Mouse (Mus musculus) spleen, postnatal 36 days (tissue): ENCODE results near the gene Galnt2.
A peak's percentile ranks its signal among the peaks of the same experiment; 100 is the strongest.

Experiments
- DNase-seq, 2 experiments: peaks; one replicate each; pipeline ENCODE4 v3.0.0; 2022; ENCODE audit warnings: low spot score in 2 of 2, mixed read lengths in 1 of 2

Galnt2 gene

DNA sequence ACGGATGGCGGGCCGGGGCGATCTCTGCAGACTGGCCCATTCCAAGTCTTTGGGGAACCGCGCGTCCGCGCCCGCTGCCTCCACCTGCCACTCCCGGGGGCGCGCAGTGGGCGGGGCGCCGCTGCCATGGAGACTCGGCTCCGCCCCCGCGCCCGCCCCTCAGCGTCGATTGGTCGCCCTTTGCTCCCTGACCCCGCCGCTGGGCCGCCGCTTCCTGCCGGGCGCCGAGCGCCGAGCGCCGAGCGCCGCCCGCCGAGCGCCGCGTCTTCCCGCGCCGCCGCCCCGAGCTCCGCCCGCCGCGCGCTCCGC lies at the start of gene Galnt2:
Gene Galnt2 (plus strand): TSS at position 216 of the 309 bp plus-strand sequence.
- DNase-seq = peak; percentile 86 to 87

DNA sequence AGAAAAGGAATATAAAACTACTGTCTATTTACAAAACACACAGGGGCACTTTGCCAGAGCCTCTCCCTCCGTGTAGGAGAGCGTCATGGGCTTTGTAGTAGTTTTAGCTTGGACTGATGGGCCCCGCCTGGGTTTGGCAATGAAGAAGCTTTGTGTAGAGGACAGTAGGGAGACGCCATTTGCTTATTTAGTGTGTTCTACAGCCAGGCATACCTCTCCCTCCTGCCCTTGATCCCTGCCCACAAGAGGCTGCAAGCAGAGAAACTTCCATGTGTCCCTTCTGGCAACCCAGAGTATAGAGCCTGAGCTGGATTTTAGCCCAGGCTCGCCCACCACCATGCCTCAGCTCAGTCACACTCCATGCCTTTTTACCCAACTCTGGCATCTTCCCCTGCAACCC lies 49.4 kb upstream of the Galnt2 start:
- no peak for DNase-seq

DNA sequence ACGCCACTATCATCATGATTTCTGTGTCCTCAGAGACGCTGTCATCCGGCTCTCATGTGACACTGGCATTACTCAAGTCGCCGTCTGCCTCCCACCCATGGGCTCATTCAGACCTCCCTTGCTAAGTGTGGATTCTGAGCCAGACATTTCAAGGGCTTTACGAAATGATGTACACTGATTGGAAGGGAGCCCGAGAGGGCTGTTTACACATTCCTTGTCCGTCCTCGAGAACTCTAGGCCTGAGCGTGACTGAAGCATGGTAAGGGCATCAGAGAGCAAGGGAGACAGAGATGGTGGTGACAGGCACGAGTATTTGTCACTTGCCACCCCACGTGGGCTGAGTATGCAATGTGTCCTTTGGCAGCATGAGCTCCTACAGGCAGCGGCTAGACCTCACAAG lies 49.0 kb upstream of the Galnt2 start:
- peak in 1 of 2 experiments; percentile 10 for DNase-seq

DNA sequence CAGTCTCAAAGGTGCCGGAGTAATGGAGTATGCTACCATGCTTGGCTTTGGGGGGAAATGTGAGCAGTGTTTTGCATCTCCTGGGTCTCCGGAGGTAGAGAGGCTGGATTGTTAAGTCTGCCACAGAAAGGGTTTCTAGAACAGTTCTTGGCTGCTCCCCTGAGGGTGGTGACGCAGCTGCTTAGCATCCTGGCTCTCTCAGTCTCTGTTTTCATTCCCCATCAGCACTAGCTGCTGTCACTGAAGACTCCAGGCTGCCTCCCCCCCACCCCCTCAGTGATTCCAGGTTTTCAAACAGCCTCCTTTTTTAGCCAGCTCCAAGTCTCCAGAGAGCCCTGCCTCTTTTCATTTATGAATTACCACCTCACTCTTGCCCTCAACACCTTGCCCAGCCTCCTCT lies 47.1 kb upstream of the Galnt2 start:
- no peak for DNase-seq

DNA sequence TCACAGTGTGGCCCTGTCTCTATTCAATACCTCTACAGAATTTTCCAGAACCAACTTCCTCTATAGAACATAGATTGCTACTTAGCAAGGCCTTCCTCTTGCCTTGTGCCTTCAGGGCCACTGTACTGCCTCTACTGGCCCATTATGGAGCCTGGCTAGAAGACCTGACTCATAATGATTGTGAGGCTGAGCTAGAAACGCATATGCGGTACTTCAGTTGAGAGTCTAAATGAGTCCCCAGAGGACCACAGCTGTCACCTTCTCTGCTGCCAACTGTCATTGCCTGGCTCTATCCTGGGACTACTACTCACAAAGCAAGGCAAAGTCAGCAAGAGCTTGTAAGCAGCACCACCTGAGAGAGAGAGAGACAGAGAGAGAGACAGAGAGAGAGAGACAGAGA lies 46.7 kb upstream of the Galnt2 start:
- DNase-seq = no peak

DNA sequence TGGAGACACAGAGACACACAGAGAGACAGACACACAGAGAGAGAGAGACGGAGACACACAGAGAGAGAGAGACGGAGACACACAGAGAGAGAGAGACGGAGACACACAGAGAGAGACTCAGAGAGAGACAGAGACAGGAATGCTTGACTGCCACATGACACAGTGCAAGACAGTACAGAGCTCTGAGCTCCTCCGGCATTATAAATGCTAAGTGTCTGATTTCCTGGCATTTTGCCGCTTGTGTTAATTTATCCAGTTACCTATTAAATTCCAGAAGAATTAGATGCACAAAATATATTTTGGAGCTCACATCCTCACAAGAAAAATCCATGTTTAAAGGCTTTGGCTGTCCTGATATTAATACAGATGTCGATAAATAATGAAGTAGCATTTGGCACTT lies 46.1 kb upstream of the Galnt2 start:
- no peak for DNase-seq

DNA sequence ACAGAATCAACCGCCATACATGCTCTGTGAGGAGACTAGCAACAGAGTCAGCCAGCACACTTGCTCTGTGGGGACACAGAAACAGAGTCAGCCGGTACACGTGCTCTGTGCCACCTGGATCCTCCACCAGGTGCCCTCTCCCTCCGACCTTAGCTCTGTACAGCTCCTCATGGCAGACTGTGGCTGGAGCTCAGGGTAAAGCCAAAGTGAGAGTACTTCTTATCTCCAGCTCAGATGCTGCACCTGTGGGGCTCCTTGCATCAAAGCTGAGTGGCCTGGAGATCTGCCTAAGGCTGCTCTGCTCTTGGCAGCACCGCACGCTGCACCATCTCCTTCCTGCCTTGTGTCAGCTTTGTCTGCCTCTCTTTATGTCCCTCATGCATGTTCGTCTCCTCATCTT lies 40.8 kb upstream of the Galnt2 start:
- no peak for DNase-seq

DNA sequence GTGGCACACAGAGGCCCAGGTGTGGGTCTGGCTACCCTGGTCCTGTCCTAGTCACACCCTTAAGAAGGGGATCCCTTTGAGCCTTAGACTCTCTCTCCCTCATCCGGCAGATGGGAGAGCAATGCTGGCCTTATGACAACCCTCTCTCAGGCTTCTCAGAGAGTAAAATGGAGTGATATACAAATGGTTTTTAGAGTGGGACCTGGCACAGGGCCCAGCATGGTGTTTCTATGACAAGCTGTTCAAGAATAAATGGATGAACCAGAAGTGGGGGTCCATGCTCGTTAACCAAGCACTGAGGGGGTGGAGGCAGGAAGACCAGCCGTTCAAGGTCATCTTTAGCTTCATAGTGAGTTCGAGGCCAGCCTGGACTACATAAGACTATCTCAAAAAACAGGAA lies 38.9 kb upstream of the Galnt2 start:
- no peak for DNase-seq

DNA sequence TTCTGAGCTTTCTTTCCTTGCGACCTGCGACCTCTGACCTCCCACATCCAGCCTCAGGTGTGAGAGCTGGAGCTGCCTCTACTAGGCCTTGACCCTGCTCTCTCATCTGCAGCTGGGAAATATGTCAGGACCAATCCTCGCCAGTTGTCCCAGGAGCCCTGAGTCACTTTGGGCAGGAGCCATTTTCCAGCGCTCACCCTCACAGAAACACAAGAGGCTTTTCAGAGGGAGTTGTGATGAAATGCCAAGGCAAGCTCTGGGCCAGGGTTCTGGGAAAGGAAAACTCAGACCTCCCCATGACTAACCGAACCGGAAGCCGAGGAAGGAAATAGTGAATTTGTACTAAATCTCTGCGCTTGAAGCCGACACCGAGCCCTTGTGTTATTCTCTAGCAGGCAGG lies 38.2 kb upstream of the Galnt2 start:
- DNase-seq = no peak

DNA sequence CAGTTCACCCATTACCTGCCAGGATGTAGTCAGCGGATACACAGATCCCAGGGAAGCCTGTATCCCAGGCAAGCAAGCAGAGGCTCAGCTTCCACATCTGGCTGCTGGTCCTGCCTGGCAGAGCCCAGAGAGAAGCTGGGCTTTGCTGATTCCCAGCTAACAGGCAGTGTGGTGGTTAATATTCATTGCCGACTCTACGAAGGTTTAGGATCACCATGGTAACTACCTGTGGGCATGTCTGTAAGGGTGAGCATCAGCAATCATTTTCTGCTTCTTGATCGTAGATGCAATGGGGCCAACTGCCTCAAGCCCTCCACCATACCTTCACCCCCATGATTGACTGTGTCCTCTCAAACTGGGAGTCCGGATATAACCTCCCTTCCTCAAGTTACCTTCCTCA lies 37.2 kb upstream of the Galnt2 start:
- no peak for DNase-seq

DNA sequence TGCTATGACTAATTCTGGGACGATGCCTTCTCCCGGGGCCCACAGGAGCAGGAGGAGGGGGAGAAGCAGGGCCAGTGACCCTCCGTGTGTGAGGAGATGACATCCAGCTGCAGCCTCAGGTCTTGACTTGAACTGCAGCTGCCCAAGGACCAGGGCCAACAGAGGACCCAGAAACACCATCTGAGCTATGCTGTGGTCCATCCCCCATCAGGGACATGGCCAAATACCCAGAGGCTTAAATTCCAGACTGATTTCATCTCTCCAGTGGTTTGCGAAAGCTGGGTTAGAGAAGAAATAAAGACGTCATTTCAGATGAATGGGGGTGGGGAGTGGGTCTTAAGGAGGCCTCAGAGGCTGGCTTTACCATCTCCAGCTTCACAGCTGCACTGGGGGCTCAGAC lies 35.0 kb upstream of the Galnt2 start:
- DNase-seq = no peak

DNA sequence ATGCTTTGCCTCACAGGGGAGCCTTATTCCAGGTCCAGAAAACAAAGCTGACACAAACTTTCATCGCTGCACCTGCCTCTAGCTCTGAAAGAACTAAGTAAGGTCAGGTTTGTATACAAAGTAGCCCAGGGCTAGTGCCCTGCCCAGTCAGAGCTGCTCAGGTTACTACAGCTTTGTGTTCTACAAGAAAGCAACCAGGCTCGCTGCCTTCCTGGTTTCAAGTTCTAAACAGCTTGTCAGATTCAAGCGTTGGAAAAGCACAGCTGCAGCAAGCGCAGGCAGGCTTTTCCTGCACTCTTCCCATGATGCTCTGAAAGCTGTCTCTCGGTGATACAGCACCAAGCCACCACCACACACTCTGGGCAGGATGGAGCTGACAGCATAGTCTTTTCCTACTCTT lies 34.4 kb upstream of the Galnt2 start:
- DNase-seq = no peak

DNA sequence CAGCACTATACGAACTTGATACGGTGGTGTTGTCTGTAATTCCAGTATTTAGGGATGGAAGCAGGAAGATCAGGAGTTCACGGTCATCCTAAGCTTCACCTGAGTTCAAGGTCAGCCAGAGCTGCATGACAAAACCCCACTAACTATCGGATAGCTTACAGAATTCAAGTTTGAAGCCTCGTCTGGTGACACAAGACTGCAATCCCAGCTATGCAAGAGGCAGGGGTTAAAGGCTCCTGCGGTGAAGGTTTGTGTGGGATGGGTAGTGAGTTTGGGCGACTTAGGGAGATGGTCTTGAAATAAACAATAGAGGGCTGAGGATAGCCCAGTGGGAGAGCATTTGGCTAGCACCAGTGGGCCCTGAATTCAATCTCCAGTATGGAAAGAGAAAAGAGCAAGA lies 33.0 kb upstream of the Galnt2 start:
- no peak for DNase-seq

DNA sequence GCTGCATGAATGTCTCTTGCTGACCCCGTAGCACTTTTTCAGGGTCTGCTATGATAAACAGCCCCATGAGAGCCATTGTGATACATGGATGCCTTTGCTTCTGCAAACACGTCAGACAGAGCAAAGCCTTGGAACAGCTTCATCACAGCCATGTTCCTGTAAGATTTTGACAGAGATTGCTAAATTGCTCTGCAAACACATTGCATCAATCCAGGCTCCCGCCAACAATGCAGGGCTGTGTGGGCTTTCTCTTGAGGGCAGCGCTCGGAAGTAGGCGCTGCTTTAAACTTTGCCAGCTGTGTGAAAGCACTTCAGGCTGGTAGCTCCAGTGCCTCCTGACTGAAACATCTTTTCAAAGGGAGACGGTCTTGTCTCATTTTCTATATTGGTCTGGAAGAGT lies 30.8 kb upstream of the Galnt2 start:
- no peak for DNase-seq

DNA sequence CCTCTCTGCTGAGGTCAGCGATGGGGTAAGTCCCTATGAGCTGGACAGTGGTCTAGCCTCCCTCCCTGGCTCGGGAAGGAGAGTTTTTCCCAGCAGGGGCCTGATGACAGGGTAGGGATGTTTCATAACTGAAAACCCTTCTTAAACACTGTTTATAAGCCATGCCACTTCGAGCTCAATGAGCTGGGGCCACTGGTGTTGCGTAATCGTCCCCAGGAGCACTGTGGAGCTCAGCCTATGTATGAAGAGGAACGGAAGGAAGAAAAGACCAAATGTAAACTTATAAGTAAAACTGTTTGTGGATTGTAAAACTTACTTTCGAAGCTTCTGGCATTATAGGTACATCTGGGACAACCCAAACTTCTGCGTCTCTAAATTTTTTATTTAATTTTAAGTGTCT lies 29.5 kb upstream of the Galnt2 start:
- no peak for DNase-seq

DNA sequence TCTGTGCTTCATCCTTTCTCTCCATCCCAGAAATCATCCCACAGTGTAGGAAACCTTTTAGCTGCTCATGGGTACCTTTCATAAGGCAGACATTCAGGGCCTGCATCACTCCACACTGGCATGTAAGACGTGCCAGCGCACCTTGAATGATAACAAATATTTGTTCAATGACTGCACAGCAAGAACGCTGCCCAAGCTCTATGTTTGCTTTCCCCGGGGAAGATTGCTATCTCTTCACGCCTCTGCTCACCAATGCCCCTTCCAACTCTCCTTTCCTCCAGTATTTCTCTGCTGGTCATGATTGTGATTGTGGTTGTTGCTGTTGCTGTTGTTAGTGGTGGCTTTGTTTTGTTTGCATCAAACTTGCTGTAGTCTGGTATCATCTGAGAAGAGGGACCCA lies 28.3 kb upstream of the Galnt2 start:
- no peak for DNase-seq

DNA sequence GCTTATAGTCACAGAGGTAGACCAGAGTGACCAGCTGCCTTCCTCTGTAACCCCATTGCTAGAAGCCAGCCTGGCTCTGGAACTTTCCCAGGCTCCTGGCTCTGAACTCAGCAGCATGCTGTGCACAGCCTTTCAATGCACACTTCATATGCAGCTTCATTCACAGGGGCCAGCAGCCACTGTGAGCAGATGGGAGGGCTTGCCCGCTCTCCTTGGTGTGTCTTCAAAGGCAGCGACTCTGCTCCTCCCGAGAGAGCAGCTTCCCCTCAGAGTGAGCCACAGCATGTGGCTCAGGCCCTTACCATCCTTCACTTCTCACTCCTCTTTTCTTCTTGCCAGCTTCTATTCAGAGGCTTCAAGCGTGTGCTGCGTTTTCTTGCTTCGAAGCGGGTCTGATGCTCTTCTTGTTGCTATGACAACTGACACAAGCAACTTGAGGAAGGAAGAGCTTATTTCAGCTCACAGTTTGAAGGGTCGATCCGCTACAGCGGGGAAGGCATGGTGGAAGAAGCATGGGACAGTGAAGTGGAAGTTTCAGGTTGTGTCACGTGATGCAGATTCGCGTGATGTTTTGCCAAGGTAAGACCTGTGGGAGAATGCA lies 27.1 kb upstream of the Galnt2 start:
- DNase-seq = no peak

DNA sequence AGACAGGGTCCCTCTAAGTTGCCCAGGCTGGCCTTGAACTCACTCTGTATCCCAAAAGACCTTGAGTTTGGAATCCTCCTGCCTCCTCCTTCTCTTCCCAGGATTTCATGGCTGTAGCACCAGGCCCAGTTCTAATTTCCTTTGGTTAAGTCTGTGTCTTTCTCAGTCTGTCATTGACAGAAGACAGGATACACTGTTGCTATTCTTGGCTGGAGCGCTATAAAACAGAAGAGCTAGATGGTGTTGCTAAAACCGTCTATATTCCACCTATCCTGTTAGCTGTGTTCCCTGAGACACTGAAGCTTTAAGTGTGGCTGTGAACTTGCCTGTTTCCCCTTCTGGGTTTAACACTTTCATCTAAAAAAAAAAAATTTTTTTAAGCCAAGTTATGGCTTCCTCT lies 19.0 kb upstream of the Galnt2 start:
- DNase-seq = no peak

DNA sequence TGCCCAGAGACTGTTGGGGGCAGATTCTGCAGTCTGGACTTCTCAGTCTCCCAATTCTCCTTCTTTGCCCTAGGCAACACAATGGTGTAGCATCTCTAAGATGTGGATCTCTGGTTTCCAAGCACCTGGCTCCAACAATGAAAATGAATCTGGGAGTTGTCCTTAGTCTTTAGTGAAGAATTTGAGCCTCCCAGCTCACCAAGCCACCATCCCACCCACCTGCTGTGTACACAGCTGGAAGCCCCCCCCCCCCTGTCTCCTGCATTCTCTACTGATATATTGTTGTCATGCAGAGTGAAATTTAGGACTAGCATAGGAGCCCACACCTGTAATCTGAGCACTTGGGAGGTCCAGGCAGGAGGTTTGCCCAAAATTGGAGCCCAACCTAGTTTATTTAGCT lies 14.2 kb upstream of the Galnt2 start:
- DNase-seq = no peak

DNA sequence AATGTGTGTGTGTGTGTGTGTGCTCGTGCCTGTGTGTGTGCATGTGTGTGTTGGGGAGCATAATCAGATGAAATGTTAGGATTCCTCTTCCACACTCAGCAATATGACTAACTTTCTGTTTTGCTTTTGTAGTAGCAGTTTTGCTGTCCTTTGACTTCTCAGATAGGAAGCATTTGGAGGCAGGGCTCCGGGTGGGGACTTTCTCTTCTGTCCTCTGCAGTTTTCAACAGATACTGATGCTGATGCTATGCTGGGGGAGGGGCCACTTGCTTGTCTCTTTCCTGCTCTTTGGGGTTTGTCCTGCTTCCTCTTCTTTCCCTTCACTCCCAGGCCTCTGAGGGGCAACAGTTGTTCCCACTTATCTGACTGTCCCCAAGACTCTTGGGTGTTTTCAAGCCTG lies 1.3 kb upstream of the Galnt2 start:
- DNase-seq = peak in 1 of 2 experiments; percentile 22

DNA sequence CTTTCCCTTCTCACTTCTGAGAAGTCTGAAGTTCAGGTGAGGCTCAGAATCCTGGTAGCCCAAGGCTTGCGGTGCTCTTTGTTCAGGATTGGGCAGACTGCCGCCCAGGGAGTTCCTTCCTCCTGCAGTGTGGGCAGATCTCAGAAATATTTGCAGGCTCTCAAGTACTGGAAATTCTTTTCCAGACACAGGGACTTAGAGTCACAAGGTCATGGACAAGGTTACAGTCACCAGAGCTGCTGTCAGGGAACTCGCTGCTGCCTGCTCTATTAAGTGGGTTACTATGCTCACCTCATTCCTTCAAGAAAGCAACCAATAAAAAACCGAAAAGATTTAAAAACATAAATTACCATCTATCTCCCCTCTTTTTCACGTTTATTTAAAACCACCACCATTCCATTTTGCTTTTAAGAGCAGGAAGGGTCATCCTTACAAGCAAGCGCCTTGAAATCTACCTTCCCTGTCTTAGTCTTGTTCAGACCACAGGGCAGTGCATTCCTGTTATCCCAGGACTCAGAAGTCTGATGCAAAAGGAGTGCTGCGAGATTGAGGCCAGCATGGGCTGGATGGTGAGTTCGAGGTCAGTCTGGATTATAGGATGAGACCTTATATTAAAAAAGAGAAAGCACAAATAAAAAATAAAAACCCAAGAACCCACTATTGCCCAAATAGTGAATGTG lies 555 bp upstream of the Galnt2 start:
- no peak for DNase-seq

DNA sequence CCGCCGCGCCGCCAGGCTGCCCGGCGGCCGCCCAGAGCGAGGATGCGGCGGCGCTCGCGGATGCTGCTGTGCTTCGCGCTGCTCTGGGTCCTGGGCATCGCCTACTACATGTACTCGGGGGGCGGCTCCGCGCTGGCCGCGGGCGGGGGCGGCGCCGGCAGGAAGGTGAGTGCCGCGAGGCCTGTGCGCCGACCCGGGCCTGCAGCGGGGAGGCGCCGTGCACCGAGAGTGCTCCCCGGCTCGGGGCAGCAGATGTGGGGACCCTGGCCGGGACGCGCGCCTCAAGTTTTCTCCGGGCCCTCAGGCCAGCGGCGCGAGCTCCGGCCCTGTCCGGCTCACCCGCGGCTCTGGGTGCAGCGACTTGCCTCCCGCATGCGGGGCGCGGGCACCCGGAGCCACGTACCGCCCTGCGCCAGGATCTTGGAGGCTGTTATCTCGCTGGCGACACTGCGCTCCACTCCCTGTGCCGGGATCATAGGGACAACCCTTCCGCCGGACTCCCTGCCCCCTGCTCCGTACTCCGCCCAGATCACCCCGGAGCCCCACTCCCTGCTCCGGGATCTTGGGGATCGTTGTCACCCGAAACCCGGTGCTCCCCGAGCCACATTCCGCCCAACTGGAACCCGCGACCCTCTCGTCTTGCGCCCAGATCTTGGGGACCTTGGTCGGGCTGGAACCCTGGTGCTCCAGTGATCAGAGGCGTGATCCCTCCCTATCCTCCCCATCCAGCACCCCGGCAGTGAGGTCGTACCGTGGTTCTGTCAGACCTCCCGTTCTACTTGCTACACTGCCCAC lies 491 bp downstream of the Galnt2 start:
- DNase-seq = peak; percentile 14 to 70

DNA sequence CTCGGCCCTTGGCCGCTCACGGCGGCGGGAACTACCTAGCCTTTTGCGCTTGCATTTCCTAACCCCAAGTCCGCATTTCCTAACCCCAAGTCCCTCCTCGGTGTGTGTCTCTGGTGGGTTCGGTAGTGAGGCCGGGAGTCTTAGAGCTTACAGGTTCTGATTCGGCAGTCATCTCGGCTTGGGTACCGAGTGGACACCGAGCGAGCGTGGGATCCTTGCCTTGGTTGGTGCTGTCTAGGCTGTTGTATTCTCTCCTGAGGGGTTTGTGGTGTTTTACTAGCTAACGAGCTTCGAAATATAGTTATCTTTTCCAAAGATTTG lies 1.0 kb downstream of the Galnt2 start:
- DNase-seq = no peak

DNA sequence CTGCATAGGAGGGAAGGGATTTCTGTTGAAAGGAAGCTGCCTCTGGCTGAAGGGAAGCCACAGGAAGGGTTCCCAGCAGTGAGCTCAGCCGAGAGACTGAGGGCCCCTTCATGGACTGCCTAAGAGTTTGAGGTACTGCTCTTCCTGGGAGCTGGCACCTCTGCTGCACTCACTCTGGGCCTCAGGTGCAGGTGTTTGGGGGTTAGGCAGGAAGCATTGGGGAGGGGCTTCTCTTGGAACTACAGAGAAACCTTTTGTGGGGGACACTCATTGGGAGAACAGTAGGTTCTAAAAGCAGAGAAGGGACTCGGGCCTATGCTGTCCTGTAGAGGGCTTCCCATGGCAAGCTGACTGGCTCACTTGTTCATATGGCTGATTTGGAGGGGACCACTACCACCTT lies 3.3 kb downstream of the Galnt2 start:
- no peak for DNase-seq
